Mouse (Mus musculus) neural tube, embryonic 14.5 days (tissue): Measurements from ENCODE around the gene Ncoa5. TPM values are rescaled to one million over a fixed set of nuclear protein-coding genes. Genes with fewer than 3 reads are reported as not detected.

Experiments
- ATAC-seq: fragments of 200-750 bp; cut with Nextera tagmentation; 2 replicates; pipeline ENCODE4 v1.8.0; 2017; ENCODE audit warnings: low read depth, mild to moderate bottlenecking, moderate TSS enrichment, moderate library complexity
- H3K27ac ChIP-seq: fragments of 300-500 bp; sonication (generic); 2 replicates; pipeline ENCODE4 v1.5.1; 2014; ENCODE audit warnings: low read depth, mild to moderate bottlenecking, control low read depth, low read length, moderate library complexity, mixed read lengths
- H3K27me3 ChIP-seq: fragments of 300-500 bp; sonication (generic); 2 replicates; pipeline ENCODE4 v1.6.1; 2014; ENCODE audit warnings: low read length; ENCODE audit not compliant: control insufficient read depth, insufficient read depth
- H3K36me3 ChIP-seq: fragments of 300-500 bp; sonication (generic); 2 replicates; pipeline ENCODE4 v1.6.1; 2014; ENCODE audit warnings: low read length, mixed read lengths; ENCODE audit not compliant: control insufficient read depth, insufficient read depth
- H3K4me1 ChIP-seq: fragments of 300-500 bp; sonication (generic); 2 replicates; pipeline ENCODE4 v1.6.1; 2014; ENCODE audit warnings: low read length; ENCODE audit not compliant: control insufficient read depth, insufficient read depth
- H3K4me2 ChIP-seq: fragments of 300-500 bp; sonication (generic); 2 replicates; pipeline ENCODE4 v1.6.1; 2014; ENCODE audit warnings: mild to moderate bottlenecking, low read depth, low read length, control low read depth
- H3K4me3 ChIP-seq: fragments of 300-500 bp; sonication (generic); 2 replicates; pipeline ENCODE4 v1.5.1; 2014; ENCODE audit warnings: low read depth, low read length, control low read depth, mixed read lengths
- H3K9ac ChIP-seq: fragments of 300-500 bp; sonication (generic); replicated peaks from 2 replicates; pipeline ENCODE4 v1.6.1; 2014; ENCODE audit warnings: low read depth, mild to moderate bottlenecking, control low read depth, low read length, mixed read lengths
- H3K9me3 ChIP-seq: fragments of 300-500 bp; sonication (generic); 2 replicates; pipeline ENCODE4 v1.6.1; 2016; ENCODE audit warnings: low read length; ENCODE audit not compliant: control insufficient read depth
- WGBS: fragments of 180-500 bp; shearing (Covaris S2); extraction: QIAGEN DNeasy Blood & Tissue Kit; methylation state at CpG from one replicate; pipeline ENCODE4 v1.1.7; 2014; 5-methylcytosine and 5-hydroxymethylcytosine counted together
- polyA plus RNA-seq: library from polyadenylated mRNA; unstranded; fragments of >200 nt; fragmentation: Nextera tagmentation; extraction: Ambion mirVana; gene quantifications from 2 replicates; pipeline ENCODE4 v1.2.1, GENCODE M21; 2014

Ncoa5 gene
- polyA plus RNA-seq, 1 experiment from 2014 or later: 79.5 TPM

DNA sequence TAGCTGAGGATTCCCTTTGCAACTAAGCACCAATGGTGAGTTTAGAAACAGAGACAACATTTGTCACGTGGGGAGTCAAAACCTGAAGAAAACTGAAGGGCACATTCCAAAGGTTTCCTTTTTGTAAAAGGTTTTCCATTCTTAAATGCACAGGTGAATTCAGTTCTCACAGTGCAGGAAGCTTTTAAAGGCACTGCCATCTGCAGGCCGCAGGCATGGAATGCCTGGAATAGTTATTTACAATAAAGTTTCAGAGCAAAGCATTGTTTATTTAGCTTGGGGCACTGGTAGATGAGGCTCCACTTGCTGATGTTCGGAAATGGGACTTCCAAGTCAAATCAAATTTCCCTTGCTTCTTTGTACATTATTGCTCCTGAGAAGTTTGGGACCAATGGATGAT lies 2.1 kb downstream of the Ncoa5 start:
- Histone ChIP-seq H3K4me2 (peak overlapping the region; percentile 87), H3K4me1 (peaks cover 27% of the 10 kb centered on the region), H3K9ac (no peak overlapping the region), H3K4me3 (no peak overlapping the region; the same call in 1 of the 2 replicates), H3K27ac (no peak overlapping the region), H3K27me3 (no peaks in the 10 kb centered on the region; the same call in 1 of the 2 replicates), H3K9me3 (no peaks in the 10 kb centered on the region), H3K36me3 (no peaks in the 10 kb centered on the region)
- no peak for ATAC-seq
- WGBS: 39% methylated on average over 3 of the region's 3 CpGs

GRCm38 (mm10) chr2:165027163-165027562 lies 7.5 kb downstream of the Ncoa5 start:
- Histone ChIP-seq H3K27me3 (no peaks in the 10 kb centered on the region), H3K36me3 (0 out of 2 replicates have a peak, but pooled peaks cover 3% of the 10 kb centered on the region), H3K4me2 (no peak overlapping the region), H3K27ac (no peak overlapping the region), H3K4me1 (peaks cover 9% of the 10 kb centered on the region), H3K4me3 (no peak overlapping the region), H3K9me3 (no peaks in the 10 kb centered on the region), H3K9ac (no peak overlapping the region)
- 73% methylated on average over 1 of the region's 1 CpGs for WGBS
- no peak for ATAC-seq

DNA sequence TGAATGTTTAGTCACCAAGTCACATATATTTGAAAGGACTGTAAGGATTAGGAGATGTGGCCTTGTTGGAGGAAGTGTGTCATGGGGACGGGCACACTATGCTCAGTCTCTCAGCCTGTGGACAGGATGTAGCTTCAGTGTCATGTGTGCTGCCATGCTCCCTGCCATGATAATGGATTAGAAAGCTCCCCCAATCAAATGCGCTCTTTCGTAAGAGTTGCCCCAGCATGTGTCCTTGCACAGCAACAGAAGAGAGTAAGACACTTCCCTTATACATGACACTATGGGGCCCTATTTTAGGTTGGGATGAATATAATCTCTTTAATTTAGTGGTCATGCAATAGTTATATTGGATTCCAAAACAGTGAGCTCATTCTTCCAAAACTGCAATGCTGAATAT lies 14.2 kb downstream of the Ncoa5 start:
- no peaks in the 10 kb centered on the region for H3K4me1 ChIP-seq
- H3K36me3 ChIP-seq: peaks cover 3% of the 10 kb centered on the region; the same call in 1 of the 2 replicates
- H3K9me3 ChIP-seq: no peaks in the 10 kb centered on the region
- WGBS: 84% methylated on average over 3 of the region's 3 CpGs
- H3K4me3 ChIP-seq: no peak overlapping the region
- no peaks in the 10 kb centered on the region for H3K27me3 ChIP-seq
- H3K27ac ChIP-seq: no peak overlapping the region
- ATAC-seq: no peak
- no peak overlapping the region for H3K4me2 ChIP-seq
- no peak overlapping the region for H3K9ac ChIP-seq

GRCm38 (mm10) chr2:165014935-165015334 lies 19.7 kb downstream of the Ncoa5 start:
- Histone ChIP-seq H3K4me3 (no peak overlapping the region), H3K4me2 (no peak overlapping the region), H3K9ac (no peak overlapping the region), H3K27ac (no peak overlapping the region), H3K9me3 (no peaks in the 10 kb centered on the region), H3K4me1 (no peaks in the 10 kb centered on the region), H3K36me3 (peaks cover 29% of the 10 kb centered on the region), H3K27me3 (no peaks in the 10 kb centered on the region)
- 98% methylated on average over 5 of the region's 5 CpGs for WGBS
- no peak for ATAC-seq

GRCm38 (mm10) chr2:165010351-165010750 lies 24.3 kb downstream of the Ncoa5 start:
- no peak for ATAC-seq
- Histone ChIP-seq H3K4me1 (no peaks in the 10 kb centered on the region), H3K4me3 (no peak overlapping the region), H3K9me3 (no peaks in the 10 kb centered on the region), H3K9ac (no peak overlapping the region), H3K27ac (no peak overlapping the region), H3K4me2 (no peak overlapping the region), H3K27me3 (no peaks in the 10 kb centered on the region), H3K36me3 (peaks cover 59% of the 10 kb centered on the region)
- 90% methylated on average over 10 of the region's 10 CpGs for WGBS

DNA sequence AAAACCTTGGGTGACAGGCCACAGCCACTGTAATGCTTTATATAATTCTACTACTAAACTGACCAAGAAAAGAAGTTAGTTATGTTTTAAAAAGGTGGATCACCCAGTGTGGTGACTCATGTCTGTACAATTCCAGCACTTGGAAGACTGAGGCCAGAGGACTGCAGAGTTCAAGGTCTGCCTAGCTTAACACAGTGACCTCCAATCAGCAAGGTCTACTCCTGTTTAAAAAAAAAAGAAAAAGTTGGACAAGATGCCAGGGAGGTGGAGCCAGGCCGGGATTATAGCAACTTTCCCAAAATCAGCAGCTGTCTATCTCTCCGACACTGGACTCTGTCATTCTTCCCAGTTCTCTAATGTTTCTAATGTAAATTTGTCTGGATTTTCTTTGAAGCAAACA lies 25.1 kb downstream of the Ncoa5 start:
- Histone ChIP-seq H3K27ac (no peak overlapping the region), H3K4me3 (no peak overlapping the region), H3K9me3 (no peaks in the 10 kb centered on the region), H3K36me3 (peaks cover 62% of the 10 kb centered on the region), H3K4me1 (no peaks in the 10 kb centered on the region), H3K27me3 (no peaks in the 10 kb centered on the region), H3K4me2 (no peak overlapping the region), H3K9ac (no peak overlapping the region)
- ATAC-seq: no peak
- 90% methylated on average over 2 of the region's 2 CpGs for WGBS

- peaks cover 66% of the 10 kb centered on the region for H3K36me3 ChIP-seq
- ATAC-seq: no peak
Observed at GRCm38 (mm10) chr2:165009161-165009560, 25.5 kb downstream of the Ncoa5 start.

DNA sequence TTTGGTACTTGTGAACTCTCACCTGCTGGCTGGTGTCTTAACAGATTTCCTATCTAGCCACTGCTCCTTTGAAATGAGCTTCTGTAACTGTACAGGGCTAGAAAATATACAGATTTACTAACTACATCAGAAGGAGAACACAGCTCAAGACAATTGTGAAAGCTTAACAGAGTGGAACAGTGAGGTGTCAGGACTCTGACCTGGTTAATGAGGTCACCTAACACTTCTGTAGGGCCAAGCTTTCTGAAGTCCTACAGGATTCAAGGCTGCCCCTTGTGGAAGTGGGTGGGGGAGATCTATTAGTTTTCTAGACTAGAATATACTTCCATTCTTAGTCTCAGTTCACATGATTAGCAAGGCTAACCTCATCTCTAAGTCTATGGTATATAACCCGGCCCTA lies 26.7 kb downstream of the Ncoa5 start:
- H3K36me3 ChIP-seq: peaks cover 77% of the 10 kb centered on the region
- no peak for ATAC-seq
- H3K4me1 ChIP-seq: no peaks in the 10 kb centered on the region
- no peaks in the 10 kb centered on the region for H3K27me3 ChIP-seq
- no peaks in the 10 kb centered on the region for H3K9me3 ChIP-seq
- no peak overlapping the region for H3K4me2 ChIP-seq
- no peak overlapping the region for H3K9ac ChIP-seq
- no peak overlapping the region for H3K4me3 ChIP-seq
- WGBS: 90% methylated on average over 1 of the region's 1 CpGs
- H3K27ac ChIP-seq: no peak overlapping the region

More at GRCm38 (mm10) chr2:165009161-165009560, 25.5 kb downstream of the Ncoa5 start:
- Histone ChIP-seq H3K4me3 (no peak overlapping the region), H3K9me3 (no peaks in the 10 kb centered on the region), H3K9ac (no peak overlapping the region), H3K27ac (no peak overlapping the region), H3K4me2 (no peak overlapping the region), H3K27me3 (no peaks in the 10 kb centered on the region), H3K4me1 (no peaks in the 10 kb centered on the region)
- WGBS: 98% methylated on average over 14 of the region's 14 CpGs

DNA sequence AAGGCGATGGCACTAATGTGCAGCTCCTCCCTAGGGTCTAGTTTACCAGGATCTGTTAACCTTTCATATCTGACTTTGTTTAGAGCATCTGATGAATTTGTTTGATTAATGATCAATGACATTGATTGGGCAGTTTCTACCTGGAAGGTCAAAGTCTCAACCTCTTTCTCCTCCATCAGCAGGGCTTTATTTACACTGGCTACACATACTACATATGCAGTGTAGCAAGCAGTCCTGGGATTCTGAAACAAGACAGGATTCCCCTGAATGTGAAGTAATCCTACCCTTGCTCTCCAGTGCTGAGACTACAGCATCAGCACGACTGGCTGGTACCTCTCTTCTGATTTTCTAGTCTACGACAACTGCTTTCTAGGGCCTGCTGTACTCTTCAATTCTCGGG lies 27.9 kb downstream of the Ncoa5 start:
- Histone ChIP-seq H3K36me3 (peaks cover 78% of the 10 kb centered on the region), H3K27me3 (no peaks in the 10 kb centered on the region), H3K4me2 (no peak overlapping the region), H3K9me3 (no peaks in the 10 kb centered on the region), H3K4me3 (no peak overlapping the region), H3K4me1 (no peaks in the 10 kb centered on the region), H3K27ac (no peak overlapping the region), H3K9ac (no peak overlapping the region)
- WGBS: 96% methylated on average over 4 of the region's 4 CpGs
- no peak for ATAC-seq
